In the genomic region with DNA sequence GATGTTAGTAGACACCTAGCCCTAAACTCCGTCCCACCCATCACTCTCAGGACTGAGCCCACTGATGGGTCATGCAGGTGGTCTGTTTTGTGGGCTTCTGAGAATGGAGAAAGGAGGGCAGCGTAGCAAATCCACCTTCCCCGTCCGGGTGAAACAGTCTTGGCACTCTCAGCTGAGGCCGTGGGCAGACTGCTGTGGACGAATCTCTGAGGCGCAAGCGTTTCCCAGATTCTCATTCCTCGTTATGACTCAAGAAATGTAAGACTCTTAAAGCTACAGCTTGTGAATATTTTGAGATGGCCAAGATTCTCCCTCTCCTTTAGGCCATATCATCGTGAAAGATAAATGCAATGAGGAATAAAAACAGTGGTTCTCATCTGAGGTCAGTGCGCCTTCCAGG, we compare ENCODE assay signal across 25 mouse cellular contexts.
A peak's percentile ranks its signal among the peaks of the same experiment; 100 is the strongest.
DNase-seq lines count a peak whose midpoint lies in the region; ATAC-seq and TF ChIP-seq lines count a peak whose summit lies in the region.
"Had no signal": no experiment of that assay in that cellular context is flagged by ENCODE, and none has a peak within 500 bp of the region (broad histone marks: within the 10 kb centered on the region; RNA-seq: fewer than 3 reads in every experiment).

No protein-coding gene starts in this region.

- H3K4me1 ChIP-seq in hindbrain, embryonic 10.5 days (replicated peaks), result peaks cover 57% of the 10 kb centered on the region
- H3K4me1 ChIP-seq in hindbrain, embryonic 14.5 days (replicated peaks; ENCODE audit: control insufficient read depth, insufficient read depth, low read length), result peaks cover 48% of the 10 kb centered on the region
- peaks cover 29% of the 10 kb centered on the region for H3K4me1 ChIP-seq in midbrain, embryonic 14.5 days (ENCODE audit: control insufficient read depth, insufficient read depth, low read length)
- peaks cover 17% of the 10 kb centered on the region; the same call in 1 of the 2 replicates for H3K4me1 ChIP-seq in midbrain, postnatal 0 days (ENCODE audit: insufficient read depth, low read length)
- peaks cover 53% of the 10 kb centered on the region for H3K4me1 ChIP-seq in hindbrain, embryonic 12.5 days
- H3K4me1 ChIP-seq in hindbrain, embryonic 16.5 days (ENCODE audit: control insufficient read depth, insufficient read depth, low read depth, low read length), result peaks cover 40% of the 10 kb centered on the region

- 95% methylated on average over 11 of the region's 11 CpGs for WGBS in hindbrain, embryonic 10.5 days
- WGBS in hindbrain, embryonic 14.5 days, result 84% methylated on average over 11 of the region's 11 CpGs
- 87% methylated on average over 11 of the region's 11 CpGs for WGBS in midbrain, embryonic 14.5 days
- 78% methylated on average over 11 of the region's 11 CpGs for WGBS in midbrain, postnatal 0 days
- WGBS in hindbrain, embryonic 12.5 days, result 91% methylated on average over 11 of the region's 11 CpGs
- WGBS in hindbrain, embryonic 16.5 days, result 77% methylated on average over 11 of the region's 11 CpGs

- no peak for ATAC-seq in hindbrain, embryonic 14.5 days (ENCODE audit: low FRiP score)
- ATAC-seq in midbrain, embryonic 14.5 days (ENCODE audit: low FRiP score, low TSS enrichment), result no peak
- no peak for ATAC-seq in midbrain, postnatal 0 days (ENCODE audit: low FRiP score)
- no peak for ATAC-seq in hindbrain, embryonic 12.5 days (ENCODE audit: low FRiP score)
- ATAC-seq in hindbrain, embryonic 16.5 days, result no peak
- ATAC-seq: forebrain, postnatal 0 days; intestine, postnatal 0 days; midbrain, embryonic 16.5 days had no signal

- H3K27ac ChIP-seq in hindbrain, embryonic 10.5 days, result peak overlapping the region; percentile 75; the same call in 1 of the 2 replicates
- H3K27ac ChIP-seq in hindbrain, embryonic 14.5 days, result no peak overlapping the region
- 0 out of 2 replicates have a peak overlapping the region, but pooled peaks have one; percentile 38 for H3K27ac ChIP-seq in midbrain, embryonic 14.5 days (replicated peaks; ENCODE audit: low read depth, low read length)
- no peak overlapping the region for H3K27ac ChIP-seq in midbrain, postnatal 0 days (ENCODE audit: low read depth, low read length)
- peak overlapping the region; percentile 23; the same call in 1 of the 2 replicates for H3K27ac ChIP-seq in hindbrain, embryonic 12.5 days
- peak overlapping the region; percentile 44; the same call in 1 of the 2 replicates for H3K27ac ChIP-seq in hindbrain, embryonic 16.5 days (ENCODE audit: low read depth, low read length)
- H3K27ac ChIP-seq: gastrocnemius, adult 2 months; left cerebral cortex, adult 2 months; limb, embryonic 12.5 days; liver, embryonic 15.5 days had no signal

- no peaks in the 10 kb centered on the region for H3K27me3 ChIP-seq in hindbrain, embryonic 10.5 days (ENCODE audit: insufficient read depth, poor library complexity, severe bottlenecking)
- no peaks in the 10 kb centered on the region for H3K27me3 ChIP-seq in hindbrain, embryonic 14.5 days (ENCODE audit: control insufficient read depth, insufficient read depth, low read length)
- H3K27me3 ChIP-seq in midbrain, embryonic 14.5 days (ENCODE audit: control insufficient read depth, insufficient read depth, low read length), result no peaks in the 10 kb centered on the region
- H3K27me3 ChIP-seq in midbrain, postnatal 0 days (ENCODE audit: insufficient read depth, low read length), result no peaks in the 10 kb centered on the region
- H3K27me3 ChIP-seq in hindbrain, embryonic 12.5 days, result no peaks in the 10 kb centered on the region
- H3K27me3 ChIP-seq in hindbrain, embryonic 16.5 days (replicated peaks; ENCODE audit: control insufficient read depth, insufficient read depth, low read length), result no peaks in the 10 kb centered on the region
- H3K27me3 ChIP-seq: limb, embryonic 12.5 days; liver, embryonic 15.5 days had no signal

- no peak for DNase-seq in hindbrain, embryonic 10.5 days (ENCODE audit: low spot score)
- no peak for DNase-seq in hindbrain, embryonic 14.5 days (ENCODE audit: low spot score)
- no peak for DNase-seq in midbrain, embryonic 14.5 days
- no peak for DNase-seq in midbrain, postnatal 0 days (ENCODE audit: low spot score)
- no peak for DNase-seq in cerebellum, adult 18-20 months
- DNase-seq: adrenal gland, postnatal 25 days; B cell, adult 2 months; cerebellum, adult 2 months; forebrain, postnatal 0 days; gastrocnemius, adult 2 months; gastrocnemius, postnatal 36 days; heart, adult 18-20 months; heart, postnatal 36 days; kidney, postnatal 14 days; lung, embryonic 14.5 days; thymus, postnatal 4 days had no signal

- TF ChIP-seq CTCF in midbrain, postnatal 0 days (IDR thresholded peaks at IDR 0.05), result no peak

- no peaks in the 10 kb centered on the region for H3K9me3 ChIP-seq in hindbrain, embryonic 10.5 days
- no peaks in the 10 kb centered on the region for H3K9me3 ChIP-seq in hindbrain, embryonic 14.5 days (ENCODE audit: control insufficient read depth, low read length)
- H3K9me3 ChIP-seq in midbrain, embryonic 14.5 days (ENCODE audit: control insufficient read depth, low read length), result no peaks in the 10 kb centered on the region
- no peaks in the 10 kb centered on the region for H3K9me3 ChIP-seq in midbrain, postnatal 0 days (ENCODE audit: low read length)
- no peaks in the 10 kb centered on the region for H3K9me3 ChIP-seq in hindbrain, embryonic 12.5 days (replicated peaks)
- no peaks in the 10 kb centered on the region for H3K9me3 ChIP-seq in hindbrain, embryonic 16.5 days (ENCODE audit: control insufficient read depth, low read length)
- H3K9me3 ChIP-seq: limb, embryonic 12.5 days; liver, embryonic 15.5 days had no signal

- no peak overlapping the region for H3K4me2 ChIP-seq in hindbrain, embryonic 14.5 days (replicated peaks)
- H3K4me2 ChIP-seq in midbrain, embryonic 14.5 days (ENCODE audit: low read length), result no peak overlapping the region
- H3K4me2 ChIP-seq in midbrain, postnatal 0 days (ENCODE audit: low read depth, low read length, poor library complexity, severe bottlenecking), result no peak overlapping the region
- no peak overlapping the region for H3K4me2 ChIP-seq in hindbrain, embryonic 12.5 days (replicated peaks)
- H3K4me2 ChIP-seq in hindbrain, embryonic 16.5 days (ENCODE audit: low read length), result no peak overlapping the region
- H3K4me2 ChIP-seq: heart, embryonic 11.5 days; limb, embryonic 12.5 days; liver, embryonic 15.5 days; lung, embryonic 14.5 days had no signal

- 0 out of 2 replicates have a peak, but pooled peaks cover 6% of the 10 kb centered on the region for H3K36me3 ChIP-seq in hindbrain, embryonic 10.5 days
- no peaks in the 10 kb centered on the region for H3K36me3 ChIP-seq in hindbrain, embryonic 14.5 days (replicated peaks; ENCODE audit: control insufficient read depth, insufficient read depth)
- no peaks in the 10 kb centered on the region for H3K36me3 ChIP-seq in midbrain, embryonic 14.5 days (ENCODE audit: control insufficient read depth, insufficient read depth, low read length)
- peaks cover 4% of the 10 kb centered on the region; the same call in 1 of the 2 replicates for H3K36me3 ChIP-seq in midbrain, postnatal 0 days (ENCODE audit: insufficient read depth, low read length)
- H3K36me3 ChIP-seq in hindbrain, embryonic 12.5 days, result no peaks in the 10 kb centered on the region
- H3K36me3 ChIP-seq in hindbrain, embryonic 16.5 days (ENCODE audit: control insufficient read depth, insufficient read depth, low read length), result no peaks in the 10 kb centered on the region
- H3K36me3 ChIP-seq: limb, embryonic 12.5 days; liver, embryonic 15.5 days had no signal

- no peak overlapping the region for H3K4me3 ChIP-seq in hindbrain, embryonic 10.5 days
- no peak overlapping the region for H3K4me3 ChIP-seq in hindbrain, embryonic 14.5 days (replicated peaks; ENCODE audit: low read length)
- no peak overlapping the region for H3K4me3 ChIP-seq in midbrain, embryonic 14.5 days (replicated peaks; ENCODE audit: low read depth, low read length)
- no peak overlapping the region for H3K4me3 ChIP-seq in midbrain, postnatal 0 days (ENCODE audit: low read depth, low read length)
- no peak overlapping the region for H3K4me3 ChIP-seq in hindbrain, embryonic 12.5 days
- no peak overlapping the region for H3K4me3 ChIP-seq in hindbrain, embryonic 16.5 days (ENCODE audit: low read length)
- H3K4me3 ChIP-seq: gastrocnemius, adult 2 months; left cerebral cortex, adult 2 months; limb, embryonic 12.5 days; liver, embryonic 15.5 days; myocyte had no signal

- no peak overlapping the region for H3K9ac ChIP-seq in hindbrain, embryonic 14.5 days
- H3K9ac ChIP-seq in midbrain, embryonic 14.5 days (replicated peaks; ENCODE audit: low read length), result no peak overlapping the region
- H3K9ac ChIP-seq in midbrain, postnatal 0 days (replicated peaks; ENCODE audit: low read length, poor library complexity, severe bottlenecking), result no peak overlapping the region
- no peak overlapping the region for H3K9ac ChIP-seq in hindbrain, embryonic 12.5 days
- no peak overlapping the region; the same call in 1 of the 2 replicates for H3K9ac ChIP-seq in hindbrain, embryonic 16.5 days (ENCODE audit: low read depth, low read length)
- H3K9ac ChIP-seq: forebrain, postnatal 0 days; limb, embryonic 12.5 days; liver, embryonic 15.5 days; lung, embryonic 14.5 days had no signal

Comparison
In these comparisons a context has a peak if more than half of its experiments do, and no peak if none do; other contexts are left out.
1. H3K27ac ChIP-seq: peak in hindbrain, embryonic 10.5 days (single experiment), midbrain, embryonic 14.5 days (single experiment), hindbrain, embryonic 12.5 days (single experiment) and hindbrain, embryonic 16.5 days (single experiment); none in hindbrain, embryonic 14.5 days (single experiment) and midbrain, postnatal 0 days (single experiment).